8 mouse cellular contexts compared by ENCODE assay signal in genomic region chr14:62838336-62838735, GRCm38 (mm10). TPM values are rescaled to one million over a fixed set of nuclear protein-coding genes. Genes with fewer than 3 reads are reported as not detected.
DNase-seq lines count a peak whose midpoint lies in the region; ATAC-seq and TF ChIP-seq lines count a peak whose summit lies in the region.

No protein-coding gene starts in this region.

- 0 out of 2 replicates have a peak, but pooled peaks have one; percentile 32 for TF ChIP-seq EP300 in lung, postnatal 0 days (IDR thresholded peaks at IDR 0.05)

- H3K4me1 ChIP-seq in G1E (ENCODE audit: insufficient read depth, low read depth, low read length): peaks cover 37% of the 10 kb centered on the region
- peaks cover 38% of the 10 kb centered on the region for H3K4me1 ChIP-seq in embryonic facial prominence, embryonic 10.5 days
- peaks cover 28% of the 10 kb centered on the region for H3K4me1 ChIP-seq in hindbrain, embryonic 13.5 days (replicated peaks)
- no peaks in the 10 kb centered on the region for H3K4me1 ChIP-seq in lung, postnatal 0 days (ENCODE audit: insufficient read depth, low read depth, low read length)

- ATAC-seq in G1E (ENCODE audit: extremely low read depth, insufficient number of reproducible peaks, low FRiP score, poor library complexity, severe bottlenecking): no peak
- ATAC-seq in hindbrain, embryonic 13.5 days (ENCODE audit: low FRiP score): no peak
- ATAC-seq in lung, postnatal 0 days: no peak
- ATAC-seq in activated CD4-positive, CD25-positive, alpha-beta regulatory T cell, adult 4 months: no peak

- no peaks in the 10 kb centered on the region for H3K9me3 ChIP-seq in G1E (replicated peaks)
- no peaks in the 10 kb centered on the region for H3K9me3 ChIP-seq in embryonic facial prominence, embryonic 10.5 days
- H3K9me3 ChIP-seq in hindbrain, embryonic 13.5 days: no peaks in the 10 kb centered on the region
- no peaks in the 10 kb centered on the region for H3K9me3 ChIP-seq in lung, postnatal 0 days (ENCODE audit: low read length)

- peak overlapping the region; percentile 87 for H3K27ac ChIP-seq in embryonic facial prominence, embryonic 10.5 days (replicated peaks)
- peak overlapping the region; percentile 90; the same call in 1 of the 2 replicates for H3K27ac ChIP-seq in hindbrain, embryonic 13.5 days
- peak overlapping the region; percentile 85; the same call in 1 of the 2 replicates for H3K27ac ChIP-seq in lung, postnatal 0 days (ENCODE audit: low read length)

- H3K4me3 ChIP-seq in G1E (ENCODE audit: low read depth, low read length): peak overlapping the region; percentile 92
- peak overlapping the region; percentile 85 for H3K4me3 ChIP-seq in embryonic facial prominence, embryonic 10.5 days
- peak overlapping the region; percentile 76 for H3K4me3 ChIP-seq in hindbrain, embryonic 13.5 days
- peak overlapping the region; percentile 97 for H3K4me3 ChIP-seq in lung, postnatal 0 days (ENCODE audit: low read depth, low read length)

- WGBS in embryonic facial prominence, embryonic 10.5 days: 12% methylated on average over 9 of the region's 9 CpGs
- WGBS in hindbrain, embryonic 13.5 days: 12% methylated on average over 9 of the region's 9 CpGs
- WGBS in lung, postnatal 0 days: 6% methylated on average over 9 of the region's 9 CpGs

- H3K27me3 ChIP-seq in G1E (ENCODE audit: insufficient read depth, low read length): no peaks in the 10 kb centered on the region
- H3K27me3 ChIP-seq in embryonic facial prominence, embryonic 10.5 days (replicated peaks; ENCODE audit: low read depth, poor library complexity, severe bottlenecking): no peaks in the 10 kb centered on the region
- no peaks in the 10 kb centered on the region for H3K27me3 ChIP-seq in hindbrain, embryonic 13.5 days
- H3K27me3 ChIP-seq in lung, postnatal 0 days (replicated peaks; ENCODE audit: insufficient read depth, low read length): no peaks in the 10 kb centered on the region

- peak overlapping the region; percentile 68 for H3K4me2 ChIP-seq in hindbrain, embryonic 13.5 days
- H3K4me2 ChIP-seq in lung, postnatal 0 days (replicated peaks; ENCODE audit: low read depth, low read length): peak overlapping the region; percentile 69

- H3K9ac ChIP-seq in hindbrain, embryonic 13.5 days: peak overlapping the region; percentile 92
- H3K9ac ChIP-seq in lung, postnatal 0 days (replicated peaks; ENCODE audit: low read depth): peak overlapping the region; percentile 78

- DNase-seq in G1E (ENCODE audit: low spot score): no peak
- no peak for DNase-seq in embryonic facial prominence, embryonic 10.5 days (ENCODE audit: low spot score)
- peak; percentile 54 for DNase-seq in lung, postnatal 0 days (ENCODE audit: low spot score)
- DNase-seq in frontal cortex, postnatal 25 days (ENCODE audit: low spot score in 2 of 2): no peak
- DNase-seq in adrenal gland, postnatal 4 days (ENCODE audit: low spot score in 2 of 2): no peak
- DNase-seq in layer of hippocampus, postnatal 25 days (ENCODE audit: extremely low spot score in 1 of 2, low spot score in 1 of 2): no peak

- H3K36me3 ChIP-seq in G1E (replicated peaks): peaks cover 8% of the 10 kb centered on the region
- peaks cover 14% of the 10 kb centered on the region for H3K36me3 ChIP-seq in embryonic facial prominence, embryonic 10.5 days (replicated peaks)
- peaks cover 7% of the 10 kb centered on the region for H3K36me3 ChIP-seq in hindbrain, embryonic 13.5 days
- H3K36me3 ChIP-seq in lung, postnatal 0 days (ENCODE audit: insufficient read depth, low read length): no peaks in the 10 kb centered on the region

- no peak for TF ChIP-seq CTCF in G1E (IDR thresholded peaks at IDR 0.05; ENCODE audit: low read depth, low read length)
- TF ChIP-seq CTCF in lung, postnatal 0 days (IDR thresholded peaks at IDR 0.05): no peak

RNA-seq across cellular contexts. Expression of gene Wdfy2, which starts 0.9 kb away (rescaled TPM):
- total RNA-seq in G1E (2014; fragmentation: Nextera tagmentation) (12.7 and 14.6 TPM in 2 replicates), G1E (2017) (9.8 and 10.3 TPM in 2 replicates)
- 2.3 and 2.5 TPM in 2 replicates for polyA plus RNA-seq in G1E (2012)
- 13.6 and 16.0 TPM in 2 replicates for polyA plus RNA-seq in embryonic facial prominence, embryonic 10.5 days (2016; fragmentation: Nextera tagmentation; extraction: Ambion mirVana)
- 7.7 and 8.2 TPM in 2 replicates for polyA plus RNA-seq in hindbrain, embryonic 13.5 days (2015; fragmentation: Nextera tagmentation; extraction: Ambion mirVana)
- polyA plus RNA-seq in lung, postnatal 0 days (2015; fragmentation: Nextera tagmentation; extraction: Ambion mirVana): 3.4 and 3.5 TPM in 2 replicates
- 10 to 100 TPM; 33.7 to 35.2 TPM for total RNA-seq in adrenal gland, postnatal 4 days (2021)
- total RNA-seq in layer of hippocampus, postnatal 25 days (2021): 10 to 100 TPM; 14.1 to 16.5 TPM
- polyA plus RNA-seq in activated CD4-positive, CD25-positive, alpha-beta regulatory T cell, adult 4 months (2017; shearing (Covaris generic)): 1 to 10 TPM; 3.9 to 4.5 TPM
